ENCODE assay signal across 9 mouse cellular contexts in genomic region chr10:30089406-30089805, GRCm38 (mm10).
DNase-seq lines count a peak whose midpoint lies in the region; ATAC-seq and TF ChIP-seq lines count a peak whose summit lies in the region.
"Had no signal": no experiment of that assay in that cellular context is flagged by ENCODE, and none has a peak within 500 bp of the region (broad histone marks: within the 10 kb centered on the region; RNA-seq: fewer than 3 reads in every experiment).

No protein-coding gene starts in this region.

- H3K27ac ChIP-seq in limb, embryonic 13.5 days: no peak overlapping the region
- no peak overlapping the region for H3K27ac ChIP-seq in limb, embryonic 10.5 days
- no peak overlapping the region for H3K27ac ChIP-seq in cortical plate, adult 2 months (ENCODE audit: insufficient read depth, low read length)
- H3K27ac ChIP-seq in heart, embryonic 12.5 days (ENCODE audit: poor library complexity, severe bottlenecking): no peak overlapping the region
- H3K27ac ChIP-seq: stomach, embryonic 15.5 days had no signal

- H3K4me2 ChIP-seq in limb, embryonic 13.5 days (replicated peaks): no peak overlapping the region
- H3K4me2 ChIP-seq in heart, embryonic 12.5 days: 0 out of 2 replicates have a peak overlapping the region, but pooled peaks have one; percentile 19
- H3K4me2 ChIP-seq: stomach, embryonic 15.5 days had no signal

- H3K36me3 ChIP-seq in limb, embryonic 13.5 days: no peaks in the 10 kb centered on the region
- no peaks in the 10 kb centered on the region for H3K36me3 ChIP-seq in limb, embryonic 10.5 days
- no peaks in the 10 kb centered on the region for H3K36me3 ChIP-seq in heart, embryonic 12.5 days
- H3K36me3 ChIP-seq: stomach, embryonic 15.5 days had no signal

- H3K4me3 ChIP-seq in limb, embryonic 13.5 days: no peak overlapping the region
- H3K4me3 ChIP-seq in limb, embryonic 10.5 days: no peak overlapping the region
- no peak overlapping the region for H3K4me3 ChIP-seq in cortical plate, adult 2 months (ENCODE audit: insufficient read depth, low read length)
- H3K4me3 ChIP-seq in heart, embryonic 12.5 days: no peak overlapping the region
- H3K4me3 ChIP-seq: stomach, embryonic 15.5 days had no signal

- no peaks in the 10 kb centered on the region for H3K27me3 ChIP-seq in limb, embryonic 13.5 days
- H3K27me3 ChIP-seq in limb, embryonic 10.5 days (ENCODE audit: low read depth, poor library complexity, severe bottlenecking): no peaks in the 10 kb centered on the region
- no peaks in the 10 kb centered on the region for H3K27me3 ChIP-seq in heart, embryonic 12.5 days (replicated peaks)
- H3K27me3 ChIP-seq: stomach, embryonic 15.5 days had no signal

- no peak overlapping the region for H3K9ac ChIP-seq in limb, embryonic 13.5 days
- H3K9ac ChIP-seq in heart, embryonic 12.5 days: no peak overlapping the region
- H3K9ac ChIP-seq: stomach, embryonic 15.5 days had no signal

- no peaks in the 10 kb centered on the region for H3K4me1 ChIP-seq in limb, embryonic 13.5 days
- no peaks in the 10 kb centered on the region for H3K4me1 ChIP-seq in limb, embryonic 10.5 days
- no peaks in the 10 kb centered on the region for H3K4me1 ChIP-seq in cortical plate, adult 2 months (ENCODE audit: control insufficient read depth, insufficient read depth, low read length)
- H3K4me1 ChIP-seq in heart, embryonic 12.5 days (replicated peaks): no peaks in the 10 kb centered on the region
- H3K4me1 ChIP-seq: stomach, embryonic 15.5 days had no signal

- ATAC-seq in limb, embryonic 13.5 days (ENCODE audit: low FRiP score, low read depth): peak; percentile 57; the same call in 1 of the 2 replicates
- ATAC-seq in heart, embryonic 12.5 days (ENCODE audit: insufficient number of reproducible peaks, low FRiP score): no peak

- WGBS in limb, embryonic 13.5 days: 64% methylated on average over 7 of the region's 7 CpGs
- WGBS in limb, embryonic 10.5 days: 82% methylated on average over 7 of the region's 7 CpGs
- 44% methylated on average over 7 of the region's 7 CpGs for WGBS in heart, embryonic 12.5 days

- no peaks in the 10 kb centered on the region for H3K9me3 ChIP-seq in limb, embryonic 13.5 days
- no peaks in the 10 kb centered on the region for H3K9me3 ChIP-seq in limb, embryonic 10.5 days (replicated peaks)
- H3K9me3 ChIP-seq in heart, embryonic 12.5 days (replicated peaks): no peaks in the 10 kb centered on the region
- H3K9me3 ChIP-seq: stomach, embryonic 15.5 days had no signal

- TF ChIP-seq POLR2A in cortical plate, adult 2 months (IDR thresholded peaks at IDR 0.05; ENCODE audit: extremely low read depth, insufficient read depth, low read length): no peak

- no peak for DNase-seq in limb, embryonic 10.5 days (ENCODE audit: low spot score)
- DNase-seq in layer of hippocampus, adult 9-11 months: peak; percentile 40
- DNase-seq in right cerebral cortex, postnatal 10 days (ENCODE audit: low spot score in 2 of 2): peak; percentile 27 to 38
- DNase-seq in thymus, adult 18-20 months: no peak
- DNase-seq in cerebellum, adult 9-10 months: no peak

- peak; percentile 22 for TF ChIP-seq CTCF in cortical plate, adult 2 months (IDR thresholded peaks at IDR 0.05; ENCODE audit: extremely low read depth, insufficient read depth, low read length)

Comparison
In these comparisons a context has a peak if more than half of its experiments do, and no peak if none do; other contexts are left out.
1. DNase-seq: peak in layer of hippocampus, adult 9-11 months (single experiment) and right cerebral cortex, postnatal 10 days (2 of 2); none in limb, embryonic 10.5 days (single experiment), thymus, adult 18-20 months (0 of 2) and cerebellum, adult 9-10 months (single experiment).